Mouse (Mus musculus) cortical plate, adult 2 months (tissue): Measurements from ENCODE around the gene Cd180. TPM values are rescaled to one million over a fixed set of nuclear protein-coding genes. Genes with fewer than 3 reads are reported as not detected.

Experiments used
- H3K27ac ChIP-seq: fragments of 200-500 bp; 2 replicates; pipeline ENCODE4 v1.5.1; 2012; ENCODE audit warnings: low read length, control low read depth, inconsistent platforms; ENCODE audit not compliant: insufficient read depth
- H3K4me1 ChIP-seq: fragments of 200-500 bp; 2 replicates; pipeline ENCODE4 v1.6.1; 2011; ENCODE audit warnings: low read length; ENCODE audit not compliant: control insufficient read depth, insufficient read depth
- H3K4me3 ChIP-seq: fragments of 200-500 bp; 2 replicates; pipeline ENCODE4 v1.5.1; 2011; ENCODE audit warnings: mild to moderate bottlenecking, low read length, control low read depth; ENCODE audit not compliant: insufficient read depth
- CTCF ChIP-seq: fragments of 200-500 bp; IDR thresholded peaks from 2 replicates; pipeline ENCODE4 v1.5.1; 2011; ENCODE audit warnings: mild to moderate bottlenecking, control low read depth, low read length; ENCODE audit not compliant: insufficient read depth; ENCODE audit errors: extremely low read depth
- POLR2A ChIP-seq: fragments of 200-500 bp; IDR thresholded peaks from 2 replicates; pipeline ENCODE4 v1.6.1; 2011; ENCODE audit warnings: mild to moderate bottlenecking, low read length, control low read depth; ENCODE audit not compliant: insufficient read depth; ENCODE audit errors: extremely low read depth
- polyA plus RNA-seq: library from polyadenylated mRNA; depleted of rRNA; stranded (reverse); fragments of >200 nt; gene quantifications from 2 replicates; pipeline ENCODE4 v1.2.3, GENCODE M21; 2012

Cd180 gene
- polyA plus RNA-seq, 1 experiment: 1.9 TPM

DNA sequence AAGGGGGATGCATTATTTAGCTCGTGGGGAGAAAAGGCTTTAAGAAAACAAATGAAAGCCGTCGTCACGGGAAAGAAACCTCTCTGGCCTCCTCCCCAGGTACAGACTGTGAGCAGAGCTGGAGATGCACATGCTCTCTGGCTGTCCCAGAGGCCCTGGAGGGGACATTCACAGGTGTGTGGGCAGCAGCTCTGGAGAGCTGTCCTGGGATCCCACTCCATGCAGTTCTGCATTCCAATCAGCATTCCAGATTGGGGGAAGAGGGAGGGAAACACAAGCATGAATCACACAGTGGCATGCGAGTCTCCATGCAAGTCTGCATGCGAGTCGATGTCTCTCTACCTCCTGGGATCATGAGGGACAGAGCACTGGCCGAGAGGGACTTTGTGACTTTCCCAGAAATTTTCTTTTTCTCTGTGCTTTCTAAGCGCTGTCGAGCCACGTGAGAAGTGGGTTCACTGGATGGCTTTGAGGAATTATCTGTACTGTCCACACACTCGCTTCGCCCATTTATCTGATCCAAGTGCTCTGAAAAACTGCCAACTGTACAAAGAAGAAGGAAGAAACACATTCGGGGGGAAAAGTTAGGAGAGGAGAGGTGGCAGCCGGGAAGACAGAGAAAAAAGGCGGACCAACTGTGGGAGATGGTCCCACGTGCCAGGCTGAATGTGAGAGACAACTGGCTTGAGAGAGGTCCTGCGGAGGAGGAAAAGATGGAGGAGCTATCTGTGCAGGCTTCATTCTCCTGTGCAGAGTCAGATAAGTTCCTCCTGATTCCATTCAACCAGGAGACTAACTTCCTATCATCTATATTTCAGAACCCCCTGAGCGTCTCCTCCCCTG lies 60.6 kb downstream of the Cd180 start:
- TF ChIP-seq CTCF (no peak), POLR2A (no peak)
- no peaks in the 10 kb centered on the region for H3K4me1 ChIP-seq
- no peak overlapping the region for H3K27ac ChIP-seq
- H3K4me3 ChIP-seq: no peak overlapping the region

- Histone ChIP-seq H3K27ac (no peak overlapping the region), H3K4me3 (no peak overlapping the region), H3K4me1 (no peaks in the 10 kb centered on the region)
- no peak for TF ChIP-seq CTCF
- TF ChIP-seq POLR2A: no peak
Observed at GRCm38 (mm10) chr13:102755124-102755523, 61.8 kb downstream of the Cd180 start.

- TF ChIP-seq CTCF (no peak), POLR2A (no peak)
- Histone ChIP-seq H3K4me1 (no peaks in the 10 kb centered on the region), H3K4me3 (no peak overlapping the region), H3K27ac (no peak overlapping the region)
Observed at GRCm38 (mm10) chr13:102756071-102756470, 62.7 kb downstream of the Cd180 start.

DNA sequence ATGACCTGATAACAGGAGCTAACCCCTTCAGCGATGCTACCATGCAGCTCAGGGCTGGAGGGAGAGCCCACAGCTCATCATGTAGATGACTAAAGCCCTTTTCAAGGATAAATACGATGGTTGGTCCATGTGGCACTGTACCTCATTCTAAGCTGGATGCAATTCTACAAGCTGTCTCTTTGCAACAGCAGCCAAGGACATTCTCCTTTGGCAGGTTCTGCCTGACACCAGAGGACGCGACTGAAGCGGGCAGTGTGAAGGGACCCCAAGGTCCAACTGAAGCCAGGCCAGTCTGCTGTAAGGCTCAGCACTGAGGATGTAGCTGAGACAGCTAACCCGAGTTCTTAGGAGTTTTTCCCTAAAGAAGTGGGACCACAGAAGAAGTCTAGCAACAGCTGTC lies 64.7 kb downstream of the Cd180 start:
- Histone ChIP-seq H3K4me1 (no peaks in the 10 kb centered on the region), H3K4me3 (no peak overlapping the region), H3K27ac (no peak overlapping the region)
- TF ChIP-seq POLR2A (no peak), CTCF (no peak)

- Histone ChIP-seq H3K4me1 (no peaks in the 10 kb centered on the region), H3K27ac (no peak overlapping the region), H3K4me3 (no peak overlapping the region)
- TF ChIP-seq CTCF (no peak), POLR2A (no peak)
Observed at GRCm38 (mm10) chr13:102761410-102761809, 68.1 kb downstream of the Cd180 start.

GRCm38 (mm10) chr13:102762203-102762602 lies 68.8 kb downstream of the Cd180 start:
- H3K4me1 ChIP-seq: no peaks in the 10 kb centered on the region
- H3K27ac ChIP-seq: no peak overlapping the region
- TF ChIP-seq CTCF: no peak
- no peak for TF ChIP-seq POLR2A
- no peak overlapping the region for H3K4me3 ChIP-seq

- Histone ChIP-seq H3K4me1 (no peaks in the 10 kb centered on the region), H3K4me3 (no peak overlapping the region), H3K27ac (no peak overlapping the region)
- TF ChIP-seq POLR2A (no peak), CTCF (no peak)
Observed at GRCm38 (mm10) chr13:102764218-102764617, 70.9 kb downstream of the Cd180 start.

GRCm38 (mm10) chr13:102765216-102765615 lies 71.9 kb downstream of the Cd180 start:
- Histone ChIP-seq H3K4me1 (no peaks in the 10 kb centered on the region), H3K27ac (no peak overlapping the region), H3K4me3 (no peak overlapping the region)
- TF ChIP-seq CTCF (no peak), POLR2A (no peak)

- H3K4me1 ChIP-seq: no peaks in the 10 kb centered on the region
- no peak overlapping the region for H3K27ac ChIP-seq
- no peak overlapping the region for H3K4me3 ChIP-seq
- TF ChIP-seq CTCF (no peak), POLR2A (no peak)
Observed at GRCm38 (mm10) chr13:102767110-102767509, 73.8 kb downstream of the Cd180 start.

DNA sequence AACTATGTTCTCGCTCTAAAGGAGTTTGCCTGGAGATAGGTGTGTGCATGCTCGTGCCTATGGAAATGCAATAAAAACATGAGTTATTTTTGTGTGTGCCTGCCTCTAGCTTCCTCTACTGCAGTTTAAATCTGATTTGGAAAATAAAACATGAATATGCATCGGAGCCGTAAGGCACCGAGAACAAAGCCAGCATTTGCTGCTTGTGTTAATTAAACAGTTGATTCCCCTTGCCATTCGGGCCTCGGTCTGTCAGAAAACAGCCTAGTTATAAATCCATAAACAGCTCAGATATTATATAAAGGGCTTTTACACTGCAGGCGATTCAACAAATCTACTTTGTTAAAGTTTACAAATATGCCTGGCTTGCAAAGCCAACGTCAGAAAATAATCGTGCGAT lies 75.2 kb downstream of the Cd180 start:
- no peak for TF ChIP-seq POLR2A
- no peak for TF ChIP-seq CTCF
- Histone ChIP-seq H3K4me3 (no peak overlapping the region), H3K4me1 (no peaks in the 10 kb centered on the region), H3K27ac (no peak overlapping the region)
